8 mouse cellular contexts compared by ENCODE assay signal in genomic region chr7:120754671-120755070, GRCm38 (mm10). TPM values are rescaled to one million over a fixed set of nuclear protein-coding genes. Genes with fewer than 3 reads are reported as not detected.
DNase-seq lines count a peak whose midpoint lies in the region; ATAC-seq and TF ChIP-seq lines count a peak whose summit lies in the region.

No protein-coding gene starts in this region.

- no peak overlapping the region for H3K4me2 ChIP-seq in heart, embryonic 11.5 days
- H3K4me2 ChIP-seq in limb, embryonic 14.5 days (replicated peaks; ENCODE audit: low read depth, low read length, severe bottlenecking), result no peak overlapping the region

- no peaks in the 10 kb centered on the region for H3K4me1 ChIP-seq in heart, embryonic 11.5 days (ENCODE audit: control insufficient read depth, insufficient read depth, low read length)
- H3K4me1 ChIP-seq in limb, embryonic 14.5 days (ENCODE audit: control insufficient read depth, insufficient read depth, low read length), result no peaks in the 10 kb centered on the region

- H3K9ac ChIP-seq in heart, embryonic 11.5 days (ENCODE audit: low read depth, low read length), result no peak overlapping the region
- H3K9ac ChIP-seq in limb, embryonic 14.5 days (ENCODE audit: low read depth, low read length, severe bottlenecking), result no peak overlapping the region

- peak; percentile 96 for DNase-seq in heart, adult 11 months
- peak; percentile 93 for DNase-seq in embryo, embryonic 10.5 days (ENCODE audit: low spot score)
- peak; percentile 56 to 77 for DNase-seq in gastrocnemius, postnatal 36 days
- DNase-seq in kidney, adult 9 months, result peak; percentile 78
- peak; percentile 91 for DNase-seq in limb, embryonic 14.5 days (ENCODE audit: low spot score)
- peak; percentile 4 to 35 for DNase-seq in monocyte, adult 2 months (ENCODE audit: low read depth in 1 of 2, low spot score in 2 of 2)
- DNase-seq in spleen, postnatal 36 days (ENCODE audit: low spot score in 2 of 2), result peak; percentile 44 to 58

- H3K27ac ChIP-seq in heart, embryonic 11.5 days (ENCODE audit: low read depth, low read length), result no peak overlapping the region
- H3K27ac ChIP-seq in limb, embryonic 14.5 days (replicated peaks; ENCODE audit: low read depth, low read length), result no peak overlapping the region

- no peak for TF ChIP-seq POLR2A in limb, embryonic 14.5 days (IDR thresholded peaks at IDR 0.05; ENCODE audit: borderline replicate concordance, extremely low read depth, insufficient read depth, insufficient read length)

- H3K36me3 ChIP-seq in heart, embryonic 11.5 days (ENCODE audit: control insufficient read depth, insufficient read depth, low read length), result no peaks in the 10 kb centered on the region
- no peaks in the 10 kb centered on the region for H3K36me3 ChIP-seq in limb, embryonic 14.5 days (ENCODE audit: control insufficient read depth, insufficient read depth, low read length)

- WGBS in heart, embryonic 11.5 days (ENCODE audit: insufficient replicate concordance), result 11% methylated on average over 5 of the region's 5 CpGs
- 8% methylated on average over 5 of the region's 5 CpGs for WGBS in limb, embryonic 14.5 days

- H3K4me3 ChIP-seq in heart, embryonic 11.5 days (ENCODE audit: low read depth, low read length), result no peak overlapping the region
- no peak overlapping the region for H3K4me3 ChIP-seq in limb, embryonic 14.5 days (replicated peaks; ENCODE audit: low read length)

- no peaks in the 10 kb centered on the region for H3K27me3 ChIP-seq in heart, embryonic 11.5 days (ENCODE audit: control insufficient read depth, insufficient read depth, low read length)
- H3K27me3 ChIP-seq in limb, embryonic 14.5 days (ENCODE audit: control insufficient read depth, insufficient read depth, low read length), result no peaks in the 10 kb centered on the region

- ATAC-seq in heart, embryonic 11.5 days (replicated peaks; ENCODE audit: insufficient number of reproducible peaks, low FRiP score, low TSS enrichment), result no peak
- peak; percentile 85 for ATAC-seq in limb, embryonic 14.5 days (ENCODE audit: low FRiP score, low read depth)

- no peaks in the 10 kb centered on the region for H3K9me3 ChIP-seq in heart, embryonic 11.5 days (replicated peaks; ENCODE audit: control insufficient read depth, low read length)
- no peaks in the 10 kb centered on the region for H3K9me3 ChIP-seq in limb, embryonic 14.5 days (ENCODE audit: control insufficient read depth, low read length)

- intact Hi-C loops in gastrocnemius, postnatal 36 days (cut with DNase I), result loop anchor here (5.0 kb wide), 1 partner anchor 68 kb away; no protein-coding TSS in a partner anchor

RNA-seq across cellular contexts. Expression of gene Vwa3a, which starts 15.6 kb away (rescaled TPM):
- polyA plus RNA-seq in heart, embryonic 11.5 days (2014; fragmentation: Nextera tagmentation; extraction: Ambion mirVana), result 0.59 and 0.84 TPM in 2 replicates
- total RNA-seq in gastrocnemius, postnatal 36 days (2021), result 1 to 10 TPM in 1 of 2 experiments, under 1 TPM in 1; 0.26 to 1.7 TPM
- 0.19 and 1.0 TPM in 2 replicates for polyA plus RNA-seq in limb, embryonic 14.5 days (2012; rRNA removed)
- polyA plus RNA-seq in limb, embryonic 14.5 days (2014; fragmentation: Nextera tagmentation; extraction: Ambion mirVana), result 0.08 and 0.10 TPM in 2 replicates

RNA-seq across cellular contexts. Expression of gene Gm5737, which starts 57.5 kb away (rescaled TPM):
- polyA plus RNA-seq in heart, embryonic 11.5 days (2014; fragmentation: Nextera tagmentation; extraction: Ambion mirVana), result not detected in 2 replicates
- total RNA-seq in gastrocnemius, postnatal 36 days (2021), result under 1 TPM; 0.32 to 0.61 TPM
- not detected in 2 replicates for polyA plus RNA-seq in limb, embryonic 14.5 days (2012; rRNA removed)
- polyA plus RNA-seq in limb, embryonic 14.5 days (2014; fragmentation: Nextera tagmentation; extraction: Ambion mirVana), result not detected in 2 replicates

Comparison
In these comparisons a context has a peak if more than half of its experiments do, and no peak if none do; other contexts are left out.
1. DNase-seq: peak in every context shown above with its lines; median percentile 96 in heart, adult 11 months; 93 in embryo, embryonic 10.5 days; 91 in limb, embryonic 14.5 days; 78 in kidney, adult 9 months; 66 in gastrocnemius, postnatal 36 days; 51 in spleen, postnatal 36 days; 20 in monocyte, adult 2 months.